Mouse (Mus musculus) layer of hippocampus, postnatal 25 days (tissue): Measurements from ENCODE around the gene Lsm2. TPM values are rescaled to one million over a fixed set of nuclear protein-coding genes. Genes with fewer than 3 reads are reported as not detected.
"Not testable (repeated sequence)": the region's sequence is repeated elsewhere in the genome, so short reads cannot be mapped to it uniquely, and the experiment has no call there.

Experiments used
- DNase-seq, 2 experiments: peaks; one replicate each; pipeline ENCODE4 v3.0.0; 2022; ENCODE audit warnings: mixed read lengths in 2 of 2, low spot score in 1 of 2; ENCODE audit errors: extremely low spot score in 1 of 2
- total RNA-seq, 2 experiments: library from RNA; stranded (reverse); gene quantifications; 2 replicates each; pipeline ENCODE4 v1.2.3; 2021

The Lsm2 gene
- total RNA-seq, 2 experiments from 2014 or later = 18.1 to 19.3 TPM

DNA sequence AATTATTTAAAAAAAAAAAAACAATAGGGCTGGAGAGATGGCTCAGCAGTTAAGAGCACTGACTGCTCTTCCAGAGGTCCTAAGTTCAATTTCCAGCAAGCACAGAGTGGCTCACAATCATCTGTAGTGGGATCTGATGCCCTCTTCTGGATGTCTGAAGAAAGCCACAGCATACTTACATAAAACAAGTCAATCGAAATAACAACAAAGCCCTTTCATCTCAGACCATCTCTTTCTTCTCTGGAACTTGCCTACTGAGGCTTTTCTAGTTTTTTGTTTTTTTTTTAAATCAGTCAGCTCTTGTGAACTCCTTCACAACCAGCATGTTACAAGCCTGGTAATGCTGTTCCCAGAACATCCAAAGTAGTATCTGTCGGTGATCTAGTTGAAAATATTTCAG, 1.0 kb upstream of the Lsm2 start:
- no peak for DNase-seq

GRCm38 (mm10) chr17:34982328-34982727, 666 bp downstream of the Lsm2 start:
- no peak for DNase-seq

GRCm38 (mm10) chr17:34984218-34984617, 2.6 kb downstream of the Lsm2 start:
- DNase-seq = no peak

DNA sequence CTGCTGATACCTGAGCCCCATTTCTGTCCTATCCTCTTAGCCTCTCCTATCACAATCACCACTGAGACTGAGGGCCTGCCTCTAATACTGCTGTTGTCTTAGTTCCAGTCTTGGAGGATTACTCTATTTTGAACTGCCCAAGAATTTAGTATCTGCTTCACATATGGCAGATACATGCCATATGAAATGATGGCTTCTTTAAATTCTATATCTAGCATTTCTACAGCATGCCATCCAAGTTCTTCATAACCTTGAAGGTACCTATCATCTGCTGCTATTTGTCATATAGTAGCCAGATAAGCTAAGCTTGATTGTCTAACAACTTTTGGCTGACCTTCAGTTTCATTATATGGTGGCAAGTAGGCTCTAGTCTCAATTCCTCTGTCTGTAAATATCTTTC, 13.1 kb downstream of the Lsm2 start:
- no peak for DNase-seq

- DNase-seq = not testable (repeated sequence)
Measured at GRCm38 (mm10) chr17:34995192-34995591, 13.5 kb downstream of the Lsm2 start.

DNA sequence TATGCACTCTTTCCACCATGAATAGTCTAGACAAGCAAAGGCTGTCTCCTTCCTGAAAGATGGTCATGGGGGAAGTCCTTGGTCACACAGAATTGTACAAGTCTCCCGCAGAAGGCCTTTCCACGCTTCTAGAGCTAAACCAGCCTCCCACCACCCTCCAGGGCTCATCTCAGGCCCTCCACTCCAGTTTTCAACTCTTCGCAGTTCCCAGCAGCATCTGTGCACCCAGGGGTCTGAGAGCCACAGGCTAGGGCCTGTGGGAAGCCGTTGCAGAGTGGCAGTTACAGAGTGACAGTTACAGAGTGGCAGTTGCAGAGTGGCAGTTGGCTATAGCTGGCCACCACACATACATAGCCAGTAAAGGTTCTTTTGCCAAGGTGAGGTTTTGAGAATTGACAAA, 14.3 kb downstream of the Lsm2 start:
- not testable (repeated sequence) for DNase-seq

DNA sequence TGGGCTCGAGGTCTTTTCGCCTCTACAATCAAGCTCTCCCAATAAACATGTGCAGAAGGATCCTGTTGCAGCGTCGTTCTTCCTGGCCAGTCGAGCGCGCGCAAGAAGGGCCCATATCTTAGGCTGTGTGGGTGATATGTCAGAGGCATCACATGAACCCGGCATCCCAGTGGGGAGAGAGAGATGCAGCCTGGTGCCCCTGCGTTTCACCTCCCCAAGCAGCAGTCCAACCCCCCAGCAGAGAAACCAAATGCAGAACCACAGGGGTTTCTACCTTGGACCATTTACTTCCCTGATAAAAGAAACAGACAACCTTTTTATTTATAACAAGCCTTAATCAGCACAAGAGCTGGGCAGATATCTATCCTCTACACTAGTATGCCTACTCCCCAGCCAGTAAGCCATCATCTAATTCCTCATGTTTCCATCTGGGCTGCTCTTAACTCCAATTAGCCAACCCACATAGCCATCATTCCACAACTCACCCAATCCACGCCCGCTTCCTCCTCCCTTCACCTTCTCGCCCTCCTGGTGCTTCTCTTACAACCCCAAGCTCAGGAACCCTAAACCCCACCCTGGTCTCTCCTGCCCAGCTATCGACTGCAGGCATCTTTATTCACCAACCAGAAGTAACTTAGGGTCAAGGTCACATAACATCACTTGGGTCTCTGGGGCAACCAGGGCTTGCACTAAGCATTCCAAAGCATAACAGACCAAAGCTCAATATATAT, 14.9 kb downstream of the Lsm2 start:
- DNase-seq = no peak

- DNase-seq = no peak
Measured at GRCm38 (mm10) chr17:34997142-34997483, 15.5 kb downstream of the Lsm2 start.

DNA sequence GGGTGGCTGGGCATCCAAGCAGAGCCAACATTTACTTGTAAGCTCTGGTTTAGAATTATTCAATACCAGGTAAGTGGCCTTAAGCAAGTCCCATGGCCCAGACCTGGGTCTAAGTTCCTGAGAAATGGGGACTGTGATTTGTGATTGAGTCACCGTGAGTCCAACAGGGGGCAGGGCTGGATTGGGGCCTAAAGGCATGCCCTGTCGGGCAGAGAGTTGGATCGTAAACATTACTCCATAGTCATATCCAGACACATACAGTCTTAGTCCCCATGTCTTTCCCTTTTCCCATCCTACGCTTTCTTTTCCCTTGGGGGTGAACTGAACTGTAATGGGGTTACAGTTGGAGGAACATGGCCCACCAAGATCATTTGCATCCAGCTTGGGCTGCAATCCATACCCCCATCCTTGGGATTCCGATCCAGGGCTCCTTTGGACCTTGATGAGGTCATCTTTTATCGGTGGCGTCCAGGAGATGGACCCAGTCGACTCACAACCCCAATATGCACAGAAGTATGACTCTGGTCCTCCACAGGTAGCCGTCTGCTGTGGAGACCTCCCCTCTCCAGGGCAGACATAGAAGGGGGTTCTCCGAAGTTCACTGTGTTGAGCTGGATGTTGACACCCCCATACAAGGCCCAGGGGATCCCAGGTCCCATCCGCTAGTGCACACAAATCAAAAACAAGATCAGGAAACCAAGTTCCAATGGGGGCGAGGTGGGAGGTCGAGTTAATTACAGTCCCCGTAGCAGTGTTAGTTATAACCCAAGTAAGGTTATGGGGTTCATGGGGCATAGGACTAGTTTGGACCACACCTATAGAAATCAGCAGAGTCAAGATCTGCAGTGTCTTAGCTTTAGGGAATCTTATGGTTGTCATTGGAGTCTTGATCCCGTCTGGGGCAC, 17.1 kb downstream of the Lsm2 start:
- no peak for DNase-seq

DNA sequence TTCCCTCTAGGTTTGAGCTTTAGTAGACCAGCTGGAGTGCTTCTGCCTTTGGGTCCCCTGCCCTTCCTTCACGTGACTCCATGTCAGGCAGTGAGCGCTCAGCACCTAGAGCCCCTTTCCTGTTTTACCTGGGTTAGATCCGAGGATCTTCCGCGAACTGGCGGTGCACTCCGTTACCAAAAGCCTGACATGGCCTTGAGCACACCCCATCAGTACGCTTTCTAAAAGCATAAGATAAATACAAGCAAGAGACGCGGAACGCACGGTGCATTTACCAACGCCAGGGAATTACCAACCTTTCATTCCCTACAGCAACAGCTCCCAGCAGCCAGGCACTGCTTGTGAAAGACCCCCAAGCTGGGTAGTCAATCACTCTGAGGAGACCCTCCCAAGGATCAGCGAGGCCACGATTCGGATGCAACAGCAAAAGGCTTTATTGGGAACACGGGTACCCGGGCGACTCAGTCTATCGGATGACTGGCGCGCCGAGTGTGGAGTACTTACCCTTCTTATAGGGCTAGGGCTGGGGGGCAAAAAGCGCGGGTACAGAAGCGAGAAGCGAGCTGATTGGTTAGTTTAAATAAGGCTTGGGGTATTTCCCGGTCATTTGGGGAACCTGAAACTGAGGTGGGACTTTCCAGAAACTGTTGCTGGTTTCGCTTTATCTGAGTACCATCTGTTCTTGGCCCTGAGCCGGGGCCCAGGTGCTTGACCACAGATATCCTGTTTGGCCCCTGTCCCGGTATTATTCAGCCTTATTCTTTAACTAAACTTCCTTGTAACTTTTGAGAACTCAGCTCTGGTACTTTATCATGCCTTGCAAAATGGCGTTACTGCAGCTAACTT, 18.4 kb downstream of the Lsm2 start:
- DNase-seq = not testable (repeated sequence)

DNA sequence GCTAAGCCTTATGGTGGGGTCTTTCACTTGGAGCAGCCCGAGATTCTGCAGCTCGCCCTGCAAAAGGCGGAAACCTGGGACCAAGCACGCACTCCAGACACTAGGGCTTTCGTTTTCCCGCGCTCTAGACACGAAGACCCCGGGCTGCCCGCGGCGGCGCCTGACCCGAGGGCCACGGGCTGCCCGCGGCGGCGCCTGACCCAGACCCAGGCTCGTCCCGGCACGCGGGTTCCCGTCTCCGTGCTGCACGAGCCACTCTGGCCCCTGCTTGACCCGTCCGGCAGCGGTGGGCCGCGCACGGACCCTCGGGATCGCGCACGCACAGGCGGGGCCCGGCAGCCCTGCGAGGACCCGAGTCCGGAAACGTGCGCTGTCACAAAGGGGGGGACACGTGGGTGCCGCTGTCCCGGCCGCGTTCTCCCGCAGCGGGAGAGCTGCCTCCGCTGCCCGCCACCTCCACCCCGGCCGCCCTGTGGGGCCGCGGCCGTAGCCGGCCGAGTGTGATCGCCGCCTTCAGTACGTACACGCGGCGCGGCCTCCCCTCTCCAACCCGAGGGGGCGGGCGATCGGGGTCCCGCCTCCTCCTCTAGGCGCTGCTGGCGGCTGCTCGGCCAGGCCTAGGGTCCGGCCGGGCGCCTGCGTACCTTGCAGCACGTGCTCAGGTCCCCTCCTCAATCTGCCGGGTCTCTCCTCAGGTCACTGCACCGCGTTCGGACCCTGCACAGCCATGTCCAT, 19.2 kb downstream of the Lsm2 start, which contains the start of gene Vars:
TSS of gene Vars (plus strand) at position 271 of the 735 bp plus-strand sequence.
- peak; percentile 68 to 79 for DNase-seq

- no peak for DNase-seq
Measured at GRCm38 (mm10) chr17:35001452-35002152, 19.9 kb downstream of the Lsm2 start.

GRCm38 (mm10) chr17:35002153-35002865, 20.6 kb downstream of the Lsm2 start:
- no peak for DNase-seq

DNA sequence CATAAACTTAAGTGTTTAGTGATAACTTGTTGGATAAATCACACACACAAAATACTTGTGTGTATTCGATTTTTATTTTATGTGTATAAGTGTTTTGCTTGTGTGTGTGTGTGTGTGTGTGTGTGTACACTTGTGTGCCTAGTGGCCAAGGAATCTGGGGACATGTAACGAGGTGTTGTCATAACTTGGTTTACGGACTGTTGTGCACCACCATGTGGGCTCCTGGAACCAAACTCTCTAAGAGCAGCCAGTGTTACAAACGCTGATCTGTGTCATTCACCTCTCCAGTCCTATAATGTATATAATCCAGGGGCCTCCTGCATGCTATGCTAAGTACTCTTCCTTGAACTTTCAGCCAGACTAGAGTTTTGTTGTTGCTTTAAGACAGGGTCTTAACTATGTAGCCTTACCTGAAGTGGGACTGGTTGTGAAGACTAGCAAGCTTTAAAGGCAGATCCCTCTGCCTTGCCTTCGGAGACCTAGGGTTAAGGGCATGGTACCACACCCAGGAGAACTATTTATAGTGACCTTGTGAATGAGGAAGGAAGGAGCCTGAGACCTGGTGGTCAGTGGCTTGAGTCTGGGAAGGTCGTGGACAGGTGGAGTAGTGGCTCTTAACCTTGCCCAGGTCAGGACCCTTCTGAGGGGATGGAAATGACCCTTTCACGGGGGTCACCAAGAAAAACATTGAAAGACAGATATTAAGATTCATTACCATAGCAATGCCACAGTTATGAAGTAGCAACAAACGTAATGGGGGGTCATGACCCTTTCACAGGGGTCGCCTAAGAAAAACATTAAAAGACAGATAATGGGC, 21.6 kb downstream of the Lsm2 start:
- DNase-seq = no peak

DNA sequence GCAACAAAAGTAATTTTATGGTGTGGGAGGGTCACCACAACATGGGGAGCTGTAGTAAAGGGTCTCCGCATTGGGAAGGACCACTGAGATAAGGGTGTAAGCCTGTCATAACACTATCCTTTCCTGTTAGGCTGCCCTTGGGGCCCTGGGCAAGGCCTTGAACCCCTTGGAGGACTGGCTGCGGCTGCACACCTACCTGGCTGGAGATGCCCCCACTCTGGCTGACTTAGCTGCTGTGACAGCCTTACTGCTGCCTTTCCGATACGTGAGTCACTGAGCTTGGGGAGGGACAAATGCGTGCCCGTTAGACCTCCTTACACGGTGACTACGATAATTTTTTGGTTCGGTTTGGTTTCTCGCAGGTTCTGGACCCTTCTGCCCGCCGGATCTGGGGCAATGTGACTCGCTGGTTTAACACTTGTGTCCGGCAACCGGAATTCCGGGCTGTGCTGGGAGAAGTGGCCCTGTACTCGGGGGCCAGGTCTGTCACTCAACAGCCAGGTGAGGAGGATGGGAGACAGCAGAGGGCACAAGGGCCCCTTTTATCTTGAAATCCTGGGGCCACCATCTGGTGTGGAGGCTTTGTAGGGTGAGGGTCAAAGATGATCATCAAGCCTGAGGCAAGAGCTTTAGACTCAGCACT, 22.5 kb downstream of the Lsm2 start:
- DNase-seq = no peak

- no peak for DNase-seq
Measured at GRCm38 (mm10) chr17:35005158-35005557, 23.5 kb downstream of the Lsm2 start.

GRCm38 (mm10) chr17:35005902-35006301, 24.2 kb downstream of the Lsm2 start:
- not testable (repeated sequence) for DNase-seq
